Mouse (Mus musculus) forebrain, embryonic 15.5 days (tissue): ENCODE data around the gene Grm8. TPM values are rescaled to one million over a fixed set of nuclear protein-coding genes. Genes with fewer than 3 reads are reported as not detected.

Experiments used
- ATAC-seq: fragments of 200-750 bp; cut with Nextera tagmentation; replicated peaks from 2 replicates; pipeline ENCODE4 v1.8.0; 2017; ENCODE audit warnings: mild to moderate bottlenecking, moderate TSS enrichment, moderate library complexity
- H3K27ac ChIP-seq: fragments of 300-500 bp; sonication (generic); replicated peaks from 2 replicates; pipeline ENCODE4 v1.5.1; 2015; ENCODE audit warnings: mild to moderate bottlenecking, inconsistent platforms
- H3K27me3 ChIP-seq: fragments of 300-500 bp; sonication (generic); 2 replicates; pipeline ENCODE4 v1.6.1; 2015; ENCODE audit warnings: inconsistent platforms
- H3K36me3 ChIP-seq: fragments of 300-500 bp; sonication (generic); 2 replicates; pipeline ENCODE4 v1.6.1; 2015; ENCODE audit warnings: mild to moderate bottlenecking, inconsistent platforms
- H3K4me1 ChIP-seq: fragments of 300-500 bp; sonication (generic); 2 replicates; pipeline ENCODE4 v1.6.1; 2015; ENCODE audit warnings: inconsistent platforms
- H3K4me2 ChIP-seq: fragments of 300-500 bp; sonication (generic); replicated peaks from 2 replicates; pipeline ENCODE4 v1.6.1; 2015; ENCODE audit warnings: mild to moderate bottlenecking, inconsistent platforms
- H3K4me3 ChIP-seq: fragments of 300-500 bp; sonication (generic); 2 replicates; pipeline ENCODE4 v1.5.1; 2015; ENCODE audit warnings: mild to moderate bottlenecking, inconsistent platforms
- H3K9ac ChIP-seq: fragments of 300-500 bp; sonication (generic); replicated peaks from 2 replicates; pipeline ENCODE4 v1.6.1; 2015; ENCODE audit warnings: mild to moderate bottlenecking, inconsistent platforms
- H3K9me3 ChIP-seq: fragments of 300-500 bp; sonication (generic); 2 replicates; pipeline ENCODE4 v1.6.1; 2016; ENCODE audit warnings: inconsistent platforms
- WGBS: fragments of 180-500 bp; shearing (Covaris S2); methylation state at CpG from one replicate; pipeline ENCODE4 v1.1.7; 2015; ENCODE audit warnings: mixed read lengths; 5-methylcytosine and 5-hydroxymethylcytosine counted together
- polyA plus RNA-seq: library from polyadenylated mRNA; unstranded; fragments of >200 nt; fragmentation: Nextera tagmentation; extraction: Ambion mirVana; gene quantifications from 2 replicates; pipeline ENCODE4 v1.2.1, GENCODE M21; 2015

Gene Grm8
- polyA plus RNA-seq, 1 experiment from 2014 or later: 4.3 TPM

DNA sequence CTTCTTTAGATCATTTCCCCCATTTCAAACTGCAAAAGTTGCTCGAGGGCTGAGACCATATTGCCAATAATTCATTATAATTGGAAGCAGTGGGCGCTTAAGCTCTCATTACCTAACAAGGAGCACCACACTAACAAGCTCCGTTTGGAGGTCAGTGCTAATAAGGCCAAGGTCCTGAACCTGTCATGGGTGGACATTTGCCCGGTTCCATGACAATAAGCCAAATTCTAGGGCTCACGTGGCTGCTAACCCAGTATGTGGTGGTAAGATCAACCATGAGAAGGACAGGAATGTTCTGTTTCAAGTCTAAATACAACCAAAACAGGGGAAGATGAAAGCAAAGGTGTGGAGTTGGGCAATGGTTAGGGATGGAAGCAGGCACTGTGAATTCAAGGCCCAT is 322.2 kb downstream of the Grm8 start:
- H3K27me3 ChIP-seq: no peaks in the 10 kb centered on the region
- no peak overlapping the region for H3K27ac ChIP-seq
- 51% methylated on average over 5 of the region's 5 CpGs for WGBS
- H3K4me1 ChIP-seq: no peaks in the 10 kb centered on the region
- no peak overlapping the region for H3K4me2 ChIP-seq
- no peak overlapping the region for H3K9ac ChIP-seq
- H3K4me3 ChIP-seq: no peak overlapping the region
- H3K36me3 ChIP-seq: no peaks in the 10 kb centered on the region
- no peak for ATAC-seq
- no peaks in the 10 kb centered on the region for H3K9me3 ChIP-seq

DNA sequence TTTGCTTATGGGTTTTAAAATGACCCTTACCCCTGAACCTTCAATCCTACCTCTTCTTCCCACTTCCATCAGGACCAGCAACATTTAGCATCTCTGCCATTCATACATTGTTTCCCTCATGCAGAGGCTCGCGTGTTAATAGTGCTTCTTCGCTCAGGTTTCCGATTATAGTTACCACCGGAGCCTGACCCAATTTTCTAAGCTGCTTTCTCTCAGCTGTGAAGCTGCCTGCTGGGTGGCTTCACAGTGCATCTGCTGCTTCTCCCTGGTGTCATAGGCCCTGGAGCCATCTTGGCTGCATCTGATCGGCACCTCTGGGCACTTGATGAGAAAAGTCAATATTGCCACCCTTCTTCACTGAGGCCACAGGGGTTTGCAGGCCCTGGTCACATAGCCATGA is 325.0 kb downstream of the Grm8 start:
- Histone ChIP-seq H3K36me3 (no peaks in the 10 kb centered on the region), H3K27ac (no peak overlapping the region), H3K4me2 (no peak overlapping the region), H3K9me3 (no peaks in the 10 kb centered on the region), H3K4me3 (no peak overlapping the region), H3K27me3 (no peaks in the 10 kb centered on the region), H3K9ac (no peak overlapping the region), H3K4me1 (no peaks in the 10 kb centered on the region)
- WGBS: 88% methylated on average over 6 of the region's 6 CpGs
- ATAC-seq: no peak

- ATAC-seq: no peak
- Histone ChIP-seq H3K4me1 (no peaks in the 10 kb centered on the region), H3K4me2 (no peak overlapping the region)
Observed at GRCm38 (mm10) chr6:27806741-27807140, 328.2 kb downstream of the Grm8 start.

GRCm38 (mm10) chr6:27800881-27801572 is 334.0 kb downstream of the Grm8 start:
- Histone ChIP-seq H3K27ac (no peak overlapping the region), H3K4me1 (no peaks in the 10 kb centered on the region), H3K36me3 (no peaks in the 10 kb centered on the region), H3K4me2 (no peak overlapping the region), H3K9me3 (no peaks in the 10 kb centered on the region), H3K4me3 (no peak overlapping the region), H3K27me3 (no peaks in the 10 kb centered on the region), H3K9ac (no peak overlapping the region)
- ATAC-seq: no peak
- 60% methylated on average over 6 of the region's 6 CpGs for WGBS

More at GRCm38 (mm10) chr6:27806741-27807140, 328.2 kb downstream of the Grm8 start:
- no peaks in the 10 kb centered on the region for H3K9me3 ChIP-seq
- H3K36me3 ChIP-seq: no peaks in the 10 kb centered on the region
- H3K4me3 ChIP-seq: no peak overlapping the region
- H3K27ac ChIP-seq: no peak overlapping the region
- H3K9ac ChIP-seq: no peak overlapping the region
- no peaks in the 10 kb centered on the region for H3K27me3 ChIP-seq

DNA sequence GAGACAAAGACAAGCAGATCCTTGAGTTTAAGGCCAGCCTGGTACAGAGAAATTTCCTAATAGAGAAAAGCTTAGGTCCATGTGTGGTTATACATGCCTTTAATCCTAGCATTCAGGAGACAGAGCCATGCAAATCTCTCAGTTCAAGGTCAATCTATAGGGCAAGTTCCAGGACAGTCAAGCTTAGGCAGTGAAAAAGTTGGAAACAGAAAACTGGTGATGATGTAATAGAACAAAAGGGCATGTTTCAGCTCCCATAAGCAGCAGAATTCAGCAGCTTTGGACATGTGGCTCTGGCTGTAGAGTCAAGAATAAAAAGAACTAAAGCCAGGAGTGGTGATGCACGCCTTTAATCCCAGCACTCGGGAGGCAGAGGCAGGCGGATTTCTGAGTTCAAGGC is 336.2 kb downstream of the Grm8 start:
- H3K36me3 ChIP-seq: no peaks in the 10 kb centered on the region
- 93% methylated on average over 3 of the region's 3 CpGs for WGBS

GRCm38 (mm10) chr6:27789566-27789965 is 345.4 kb downstream of the Grm8 start:
- H3K4me3 ChIP-seq: no peak overlapping the region
- H3K4me2 ChIP-seq: no peak overlapping the region
- no peak for ATAC-seq
- H3K4me1 ChIP-seq: no peaks in the 10 kb centered on the region
- no peak overlapping the region for H3K27ac ChIP-seq
- H3K9ac ChIP-seq: no peak overlapping the region
- H3K9me3 ChIP-seq: no peaks in the 10 kb centered on the region
- no peaks in the 10 kb centered on the region for H3K36me3 ChIP-seq
- WGBS: 88% methylated on average over 3 of the region's 3 CpGs
- no peaks in the 10 kb centered on the region for H3K27me3 ChIP-seq

More for the DNA sequence above, 336.2 kb downstream of the Grm8 start:
- Histone ChIP-seq H3K27ac (no peak overlapping the region), H3K4me1 (no peaks in the 10 kb centered on the region), H3K4me2 (no peak overlapping the region), H3K27me3 (no peaks in the 10 kb centered on the region), H3K4me3 (no peak overlapping the region), H3K9ac (no peak overlapping the region), H3K9me3 (no peaks in the 10 kb centered on the region)
- ATAC-seq: no peak

- Histone ChIP-seq H3K9ac (no peak overlapping the region), H3K36me3 (no peaks in the 10 kb centered on the region), H3K4me1 (no peaks in the 10 kb centered on the region), H3K27ac (no peak overlapping the region), H3K4me2 (no peak overlapping the region), H3K27me3 (no peaks in the 10 kb centered on the region), H3K4me3 (no peak overlapping the region), H3K9me3 (no peaks in the 10 kb centered on the region)
- ATAC-seq: no peak
- 73% methylated on average over 4 of the region's 4 CpGs for WGBS
Observed at GRCm38 (mm10) chr6:27789151-27789550, 345.8 kb downstream of the Grm8 start.

DNA sequence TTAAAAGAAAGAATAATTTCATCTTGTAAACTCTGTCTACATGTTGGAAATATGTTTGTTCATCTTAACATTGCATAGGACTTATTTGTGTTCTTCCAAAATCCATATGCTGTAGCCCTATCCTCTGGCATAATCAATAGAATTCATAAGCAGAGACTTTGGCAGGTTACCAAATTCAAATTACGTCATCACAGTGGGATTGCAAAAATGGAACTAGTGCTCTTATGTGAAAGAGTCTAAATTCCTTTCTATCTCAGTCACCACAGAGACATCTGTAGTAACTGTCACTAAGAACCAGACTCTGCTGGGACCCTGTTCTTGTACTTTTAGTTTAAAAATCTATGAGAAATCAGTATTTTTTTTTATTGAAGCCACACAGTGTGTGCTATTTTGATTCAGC is 352.7 kb downstream of the Grm8 start:
- Histone ChIP-seq H3K27ac (no peak overlapping the region), H3K9me3 (no peaks in the 10 kb centered on the region), H3K36me3 (no peaks in the 10 kb centered on the region), H3K4me1 (no peaks in the 10 kb centered on the region), H3K9ac (no peak overlapping the region), H3K4me3 (no peak overlapping the region), H3K27me3 (no peaks in the 10 kb centered on the region), H3K4me2 (no peak overlapping the region)
- no peak for ATAC-seq
- WGBS: 37% methylated on average over 1 of the region's 1 CpGs

DNA sequence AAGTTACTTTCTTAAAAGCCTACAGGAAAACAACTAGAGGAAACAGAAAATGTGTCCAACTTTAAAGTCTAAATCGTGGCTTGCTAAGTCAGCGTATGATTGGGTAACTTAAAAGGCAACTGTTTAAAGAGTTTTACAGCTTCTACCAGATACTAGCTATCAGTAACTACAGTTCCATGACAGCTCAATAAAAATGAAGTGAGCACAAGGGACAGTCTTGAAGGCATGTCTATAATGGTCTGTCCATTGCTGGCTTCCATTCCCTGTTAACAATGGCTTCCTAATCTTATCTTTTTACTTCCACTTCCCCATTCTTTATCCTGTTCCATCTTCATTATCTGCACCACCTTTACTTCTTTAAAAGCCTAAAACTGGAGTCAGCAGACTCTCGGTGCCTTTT is 353.6 kb downstream of the Grm8 start:
- no peak overlapping the region for H3K9ac ChIP-seq
- ATAC-seq: no peak
- H3K4me1 ChIP-seq: no peaks in the 10 kb centered on the region
- no peaks in the 10 kb centered on the region for H3K27me3 ChIP-seq
- no peaks in the 10 kb centered on the region for H3K36me3 ChIP-seq
- H3K27ac ChIP-seq: no peak overlapping the region
- 78% methylated on average over 3 of the region's 3 CpGs for WGBS
- H3K4me2 ChIP-seq: no peak overlapping the region
- no peak overlapping the region for H3K4me3 ChIP-seq
- no peaks in the 10 kb centered on the region for H3K9me3 ChIP-seq

- H3K27me3 ChIP-seq: no peaks in the 10 kb centered on the region
- H3K4me1 ChIP-seq: no peaks in the 10 kb centered on the region
- H3K4me3 ChIP-seq: no peak overlapping the region
- no peak overlapping the region for H3K9ac ChIP-seq
- ATAC-seq: no peak
- no peak overlapping the region for H3K4me2 ChIP-seq
- WGBS: 90% methylated on average over 4 of the region's 4 CpGs
- H3K9me3 ChIP-seq: no peaks in the 10 kb centered on the region
- H3K36me3 ChIP-seq: no peaks in the 10 kb centered on the region
- H3K27ac ChIP-seq: no peak overlapping the region
Observed at GRCm38 (mm10) chr6:27775646-27776271, 359.2 kb downstream of the Grm8 start.

DNA sequence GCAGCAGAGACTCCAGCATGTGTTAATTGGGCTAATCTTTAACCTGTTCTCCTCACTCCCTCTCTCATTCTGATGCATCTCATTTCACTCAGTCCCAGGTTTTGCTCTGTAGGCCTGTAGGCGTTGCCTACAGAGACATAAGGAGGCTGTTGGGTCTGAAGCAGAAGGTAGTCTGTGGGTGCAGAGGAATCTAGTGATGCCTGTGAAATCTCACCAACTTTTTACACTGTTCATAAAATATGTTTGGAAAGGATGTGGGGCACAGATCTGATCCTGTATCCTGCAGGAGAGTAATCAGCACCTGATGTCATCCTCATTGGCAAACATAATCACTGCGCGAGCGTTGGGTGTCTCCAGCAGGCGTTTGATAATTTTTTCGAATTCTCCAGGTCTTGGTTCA is 372.9 kb downstream of the Grm8 start:
- no peak overlapping the region for H3K27ac ChIP-seq
- no peaks in the 10 kb centered on the region for H3K36me3 ChIP-seq

DNA sequence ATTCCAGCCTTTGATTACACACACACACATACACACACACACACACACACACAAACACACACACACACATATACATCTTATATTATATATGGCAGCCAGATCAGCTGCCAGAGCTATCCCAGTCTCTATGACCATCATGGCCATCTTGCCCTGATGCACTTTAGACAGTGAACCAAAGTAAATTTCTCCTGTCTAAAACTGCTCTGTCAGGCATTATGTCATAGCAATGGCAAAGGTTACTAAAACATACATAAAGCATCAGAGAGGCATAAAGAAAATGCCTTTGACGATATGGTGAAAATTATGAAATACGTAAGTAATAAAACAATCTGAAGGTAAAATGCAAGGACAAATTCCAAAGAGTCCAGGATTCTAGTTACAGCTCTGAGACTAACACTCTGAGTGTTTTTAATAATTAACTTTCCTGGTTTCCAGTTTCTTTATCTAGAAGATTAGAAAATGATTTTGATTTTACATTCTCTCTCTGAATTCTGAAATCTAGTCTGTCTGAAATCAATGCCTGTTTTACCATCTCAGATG is 381.6 kb downstream of the Grm8 start:
- H3K27me3 ChIP-seq: no peaks in the 10 kb centered on the region
- no peaks in the 10 kb centered on the region for H3K9me3 ChIP-seq
- no peaks in the 10 kb centered on the region for H3K36me3 ChIP-seq
- H3K4me3 ChIP-seq: no peak overlapping the region
- ATAC-seq: no peak
- H3K4me2 ChIP-seq: no peak overlapping the region
- H3K4me1 ChIP-seq: no peaks in the 10 kb centered on the region
- H3K27ac ChIP-seq: no peak overlapping the region
- WGBS: 98% methylated on average over 2 of the region's 2 CpGs
- H3K9ac ChIP-seq: no peak overlapping the region

More for the DNA sequence above, 372.9 kb downstream of the Grm8 start:
- Histone ChIP-seq H3K27me3 (no peaks in the 10 kb centered on the region), H3K9me3 (no peaks in the 10 kb centered on the region), H3K4me2 (no peak overlapping the region), H3K9ac (no peak overlapping the region), H3K4me3 (no peak overlapping the region), H3K4me1 (no peaks in the 10 kb centered on the region)
- no peak for ATAC-seq
- 82% methylated on average over 6 of the region's 6 CpGs for WGBS
